Mouse (Mus musculus) left cerebral cortex, postnatal 36 days (tissue): ENCODE data around the gene Hist1h4m. TPM values are rescaled to one million over a fixed set of nuclear protein-coding genes. Genes with fewer than 3 reads are reported as not detected.

Experiments used
- microRNA-seq: library from miRNA; unstranded; fragments of <30 nt; microRNA quantifications from one replicate; pipeline ENCODE4 v1.2.0, GENCODE M21; 2022
- total RNA-seq, 2 experiments: library from RNA; stranded (reverse); gene quantifications; 2 replicates each; pipeline ENCODE4 v1.2.3; 2021

The Hist1h4m gene
- total RNA-seq, 2 experiments from 2014 or later, result 258 to 294 TPM

Small RNA genes lying within 50 kb of the gene (microRNA-seq; reads per million reads assigned to microRNA genes)
- not detected for gene Gm19658
- not detected for gene Gm44346
- not detected for gene Gm44466

Other genes starting within 250 kb of the Hist1h4m start
- not detected for gene Olfr1364, start 230.0 kb upstream of the Hist1h4m start, total RNA-seq
- gene Olfr1362, start 197.7 kb upstream of the Hist1h4m start, total RNA-seq, result not detected
- not detected for gene Olfr11, start 169.2 kb upstream of the Hist1h4m start, total RNA-seq
- gene Olfr1361, start 148.4 kb upstream of the Hist1h4m start, total RNA-seq, result not detected
- not detected for gene Olfr1360, start 134.3 kb upstream of the Hist1h4m start, total RNA-seq
- gene Olfr1359, start 113.6 kb upstream of the Hist1h4m start, total RNA-seq, result not detected
- 10 to 100 TPM; 25.8 to 35.2 TPM for gene Hist1h2bl, start 95.6 kb upstream of the Hist1h4m start, total RNA-seq
- 10 to 100 TPM; 26.5 to 66.3 TPM for gene Hist1h2ai, start 95.3 kb upstream of the Hist1h4m start, total RNA-seq
- gene Hist1h3h, start 94.1 kb upstream of the Hist1h4m start, total RNA-seq, result 10 to 100 TPM; 73.2 to 76.4 TPM
- 1 to 10 TPM; 4.0 to 5.5 TPM for gene Hist1h2bm, start 89.7 kb upstream of the Hist1h4m start, total RNA-seq
- gene Hist1h4j, start 76.7 kb upstream of the Hist1h4m start, total RNA-seq, result 10 to 100 TPM; 16.7 to 20.3 TPM
- gene Hist1h4k, start 61.2 kb upstream of the Hist1h4m start, total RNA-seq, result 100 to 1,000 TPM; 409 to 465 TPM
- 10 to 100 TPM; 14.8 to 15.0 TPM for gene Hist1h2ak, start 57.9 kb upstream of the Hist1h4m start, total RNA-seq
- gene Hist1h2bn, start 57.6 kb upstream of the Hist1h4m start, total RNA-seq, result 10 to 100 TPM in 1 of 2 experiments, 1 to 10 TPM in 1; 8.2 to 10.1 TPM
- gene Hist1h1b, start 31.1 kb upstream of the Hist1h4m start, total RNA-seq, result 10 to 100 TPM in 1 of 2 experiments, 1 to 10 TPM in 1; 8.2 to 10.1 TPM
- 10 to 100 TPM; 55.4 to 73.3 TPM for gene Hist1h3i, start 28.4 kb upstream of the Hist1h4m start, total RNA-seq
- gene Hist1h2an, start 24.5 kb upstream of the Hist1h4m start, total RNA-seq, result not detected
- gene Hist1h2bp, start 24.3 kb upstream of the Hist1h4m start, total RNA-seq, result 1 to 10 TPM; 8.0 to 8.4 TPM
- gene Hist1h2bq, start 1.5 kb upstream of the Hist1h4m start, total RNA-seq, result 10 to 100 TPM; 36.0 to 39.3 TPM
- 10 to 100 TPM; 12.4 to 22.5 TPM for gene Hist1h2ao, start 1.3 kb upstream of the Hist1h4m start, total RNA-seq
- 10 to 100 TPM; 21.3 to 23.4 TPM for gene Hist1h4n, start 20.4 kb downstream of the Hist1h4m start, total RNA-seq
- 10 to 100 TPM; 20.2 to 20.7 TPM for gene Hist1h2ap, start 21.8 kb downstream of the Hist1h4m start, total RNA-seq
- gene Hist1h2br, start 22.0 kb downstream of the Hist1h4m start, total RNA-seq, result 10 to 100 TPM; 35.5 to 38.8 TPM
- gene Zfp184, start 133.3 kb downstream of the Hist1h4m start, total RNA-seq, result 1 to 10 TPM; 3.7 to 4.2 TPM
- not detected for gene Pom121l2, start 169.4 kb downstream of the Hist1h4m start, total RNA-seq
- 1 to 10 TPM in 1 of 2 experiments, under 1 TPM in 1; 0.34 to 1.1 TPM for gene Prss16, start 198.0 kb downstream of the Hist1h4m start, total RNA-seq
- gene Hist1h2ah, start 223.8 kb downstream of the Hist1h4m start, total RNA-seq, result 10 to 100 TPM; 24.6 to 42.5 TPM
- gene Hist1h2bk, start 224.1 kb downstream of the Hist1h4m start, total RNA-seq, result 10 to 100 TPM; 13.0 to 13.3 TPM
- 10 to 100 TPM; 65.2 to 73.2 TPM for gene Hist1h4i, start 229.6 kb downstream of the Hist1h4m start, total RNA-seq
- 10 to 100 TPM in 1 of 2 experiments, 1 to 10 TPM in 1; 8.3 to 11.2 TPM for gene Hist1h2ag, start 231.2 kb downstream of the Hist1h4m start, total RNA-seq
- gene Hist1h2bj, start 231.5 kb downstream of the Hist1h4m start, total RNA-seq, result 10 to 100 TPM; 11.8 to 12.9 TPM